ENCODE assay signal across 8 mouse cellular contexts in genomic region chr11:101666626-101667345, GRCm38 (mm10). TPM values are rescaled to one million over a fixed set of nuclear protein-coding genes. Genes with fewer than 3 reads are reported as not detected.
DNase-seq lines count a peak whose midpoint lies in the region; ATAC-seq and TF ChIP-seq lines count a peak whose summit lies in the region.

No protein-coding gene starts in this region.

- no peak overlapping the region for H3K9ac ChIP-seq in embryonic facial prominence, embryonic 15.5 days
- peak overlapping the region; percentile 23; the same call in 1 of the 2 replicates for H3K9ac ChIP-seq in hindbrain, embryonic 11.5 days (ENCODE audit: low read depth, low read length)
- H3K9ac ChIP-seq in lung, embryonic 14.5 days = no peak overlapping the region

- no peak for ATAC-seq in embryonic facial prominence, embryonic 15.5 days (ENCODE audit: insufficient number of reproducible peaks, low FRiP score, low TSS enrichment, low read depth)
- no peak for ATAC-seq in hindbrain, embryonic 11.5 days (ENCODE audit: low FRiP score)
- ATAC-seq in lung, embryonic 14.5 days (ENCODE audit: insufficient read depth) = no peak

- H3K36me3 ChIP-seq in embryonic facial prominence, embryonic 15.5 days = no peaks in the 10 kb centered on the region
- H3K36me3 ChIP-seq in hindbrain, embryonic 11.5 days (ENCODE audit: control insufficient read depth, insufficient read depth, low read length) = no peaks in the 10 kb centered on the region
- H3K36me3 ChIP-seq in lung, embryonic 14.5 days (ENCODE audit: insufficient read depth) = no peaks in the 10 kb centered on the region

- no peak for TF ChIP-seq CTCF in left cerebral cortex, adult 2 months (IDR thresholded peaks at IDR 0.05)
- TF ChIP-seq CTCF in lung, embryonic 14.5 days (IDR thresholded peaks at IDR 0.05; ENCODE audit: low read depth) = no peak

- peak overlapping the region; percentile 85 for H3K4me3 ChIP-seq in left cerebral cortex, adult 2 months
- peak overlapping the region; percentile 15; the same call in 1 of the 2 replicates for H3K4me3 ChIP-seq in embryonic facial prominence, embryonic 15.5 days (replicated peaks)
- peak overlapping the region; percentile 54 for H3K4me3 ChIP-seq in hindbrain, embryonic 11.5 days (ENCODE audit: low read depth, low read length)
- peak overlapping the region; percentile 14; the same call in 1 of the 2 replicates for H3K4me3 ChIP-seq in lung, embryonic 14.5 days (ENCODE audit: low read depth, low read length)

- DNase-seq in left cerebral cortex, adult 2 months (ENCODE audit: extremely low spot score in 1 of 2, low spot score in 2 of 2) = peak in 1 of 2 experiments; percentile 25
- no peak for DNase-seq in left cerebral cortex, postnatal 14 days (ENCODE audit: low spot score in 2 of 2)
- no peak for DNase-seq in hindbrain, embryonic 11.5 days (ENCODE audit: low spot score)
- no peak for DNase-seq in lung, embryonic 14.5 days
- no peak for DNase-seq in frontal cortex, adult 2 months (ENCODE audit: extremely low spot score in 1 of 2, low spot score in 1 of 2)
- DNase-seq in ovary, adult 18-20 months (ENCODE audit: low spot score) = no peak
- DNase-seq in spleen, postnatal 36 days (ENCODE audit: low spot score in 2 of 2) = no peak

- no peaks in the 10 kb centered on the region for H3K27me3 ChIP-seq in embryonic facial prominence, embryonic 15.5 days
- H3K27me3 ChIP-seq in hindbrain, embryonic 11.5 days (ENCODE audit: control insufficient read depth, insufficient read depth, low read length) = peaks cover 4% of the 10 kb centered on the region; the same call in 1 of the 2 replicates
- no peaks in the 10 kb centered on the region for H3K27me3 ChIP-seq in lung, embryonic 14.5 days (ENCODE audit: insufficient read depth, low read length)

- WGBS in embryonic facial prominence, embryonic 15.5 days = 79% methylated on average over 28 of the region's 28 CpGs
- WGBS in hindbrain, embryonic 11.5 days = 78% methylated on average over 28 of the region's 28 CpGs
- 61% methylated on average over 28 of the region's 28 CpGs for WGBS in lung, embryonic 14.5 days

- peaks cover 28% of the 10 kb centered on the region for H3K4me1 ChIP-seq in embryonic facial prominence, embryonic 15.5 days
- 0 out of 2 replicates have a peak, but pooled peaks cover 2% of the 10 kb centered on the region for H3K4me1 ChIP-seq in hindbrain, embryonic 11.5 days (replicated peaks; ENCODE audit: control insufficient read depth, insufficient read depth, low read length)
- H3K4me1 ChIP-seq in lung, embryonic 14.5 days (ENCODE audit: insufficient read depth) = peaks cover 5% of the 10 kb centered on the region; the same call in 1 of the 2 replicates

- peak overlapping the region; percentile 25 for H3K4me2 ChIP-seq in embryonic facial prominence, embryonic 15.5 days (replicated peaks)
- peak overlapping the region; percentile 28 for H3K4me2 ChIP-seq in hindbrain, embryonic 11.5 days (replicated peaks; ENCODE audit: low read depth, low read length)
- H3K4me2 ChIP-seq in lung, embryonic 14.5 days = peak overlapping the region; percentile 95

- intact Hi-C loops in left cerebral cortex, adult 2 months (cut with DNase I) = no loop called here
- intact Hi-C loops in left cerebral cortex, postnatal 14 days (cut with DNase I) = loop anchor here (5.0 kb wide), 1 partner anchor 36 kb away; no protein-coding TSS in a partner anchor

- no peaks in the 10 kb centered on the region for H3K9me3 ChIP-seq in embryonic facial prominence, embryonic 15.5 days (replicated peaks)
- no peaks in the 10 kb centered on the region for H3K9me3 ChIP-seq in hindbrain, embryonic 11.5 days (ENCODE audit: control insufficient read depth, low read length)
- H3K9me3 ChIP-seq in lung, embryonic 14.5 days (ENCODE audit: low read depth, low read length) = no peaks in the 10 kb centered on the region

- H3K27ac ChIP-seq in left cerebral cortex, adult 2 months = peak overlapping the region; percentile 86
- no peak overlapping the region for H3K27ac ChIP-seq in embryonic facial prominence, embryonic 15.5 days (replicated peaks)
- no peak overlapping the region for H3K27ac ChIP-seq in hindbrain, embryonic 11.5 days (ENCODE audit: low read depth, low read length)
- no peak overlapping the region for H3K27ac ChIP-seq in lung, embryonic 14.5 days (ENCODE audit: low read depth)

RNA-seq across cellular contexts. Expression of gene Arl4d, which starts 1.4 kb away (rescaled TPM):
- total RNA-seq in left cerebral cortex, adult 2 months (2021) = 10 to 100 TPM; 33.5 to 50.4 TPM
- 10 to 100 TPM; 23.2 to 39.8 TPM for total RNA-seq in left cerebral cortex, postnatal 14 days (2021)
- polyA plus RNA-seq in embryonic facial prominence, embryonic 15.5 days (2015; fragmentation: Nextera tagmentation; extraction: Ambion mirVana) = 6.0 and 6.9 TPM in 2 replicates
- polyA plus RNA-seq in hindbrain, embryonic 11.5 days (2014; fragmentation: Nextera tagmentation; extraction: Ambion mirVana) = 14.1 and 14.2 TPM in 2 replicates
- 2.1 and 2.8 TPM in 2 replicates for polyA plus RNA-seq in lung, embryonic 14.5 days (2014; fragmentation: Nextera tagmentation; extraction: Ambion mirVana)
- 26.6 and 38.8 TPM in 2 replicates for polyA plus RNA-seq in frontal cortex, adult 2 months (2012; rRNA removed)

RNA-seq across cellular contexts. Expression of gene Rdm1, which starts 39.8 kb away (rescaled TPM):
- total RNA-seq in left cerebral cortex, adult 2 months (2021) = 1 to 10 TPM; 7.8 to 9.5 TPM
- total RNA-seq in left cerebral cortex, postnatal 14 days (2021) = 1 to 10 TPM; 4.3 to 4.9 TPM
- 51.1 and 54.6 TPM in 2 replicates for polyA plus RNA-seq in embryonic facial prominence, embryonic 15.5 days (2015; fragmentation: Nextera tagmentation; extraction: Ambion mirVana)
- 34.5 and 35.5 TPM in 2 replicates for polyA plus RNA-seq in hindbrain, embryonic 11.5 days (2014; fragmentation: Nextera tagmentation; extraction: Ambion mirVana)
- 33.1 and 33.4 TPM in 2 replicates for polyA plus RNA-seq in lung, embryonic 14.5 days (2014; fragmentation: Nextera tagmentation; extraction: Ambion mirVana)
- polyA plus RNA-seq in frontal cortex, adult 2 months (2012; rRNA removed) = 9.4 and 11.9 TPM in 2 replicates

Comparison
In these comparisons a context has a peak if more than half of its experiments do, and no peak if none do; other contexts are left out.
1. H3K4me3 ChIP-seq: peak in every context shown above with its lines; median percentile 85 in left cerebral cortex, adult 2 months; 54 in hindbrain, embryonic 11.5 days; 15 in embryonic facial prominence, embryonic 15.5 days; 14 in lung, embryonic 14.5 days.
2. H3K4me2 ChIP-seq: peak in every context shown above with its lines; median percentile 95 in lung, embryonic 14.5 days; 28 in hindbrain, embryonic 11.5 days; 25 in embryonic facial prominence, embryonic 15.5 days.